Mouse (Mus musculus): ENCODE measurements around the gene Cfap74. TPM values are rescaled to one million over a fixed set of nuclear protein-coding genes. Genes with fewer than 3 reads are reported as not detected.

Gene Cfap74
- polyA plus RNA-seq, 1 experiment: 2.0 TPM

GRCm38 (mm10) chr4:155508614-155509013 lies 99.6 kb downstream of the Cfap74 start:
- TF ChIP-seq CTCF (IDR thresholded peaks at IDR 0.05; ENCODE audit: borderline replicate concordance, insufficient read depth, low read length) (no peak), POLR2A (IDR thresholded peaks at IDR 0.05; ENCODE audit: low read depth, low read length) (no peak)
- Histone ChIP-seq H3K4me3 (ENCODE audit: insufficient read depth, low read length) (no peak overlapping the region), H3K27ac (ENCODE audit: insufficient read depth, low read length) (no peak overlapping the region), H3K4me1 (ENCODE audit: control insufficient read depth, insufficient read depth, low read length) (peaks cover 6% of the 10 kb centered on the region)

DNA sequence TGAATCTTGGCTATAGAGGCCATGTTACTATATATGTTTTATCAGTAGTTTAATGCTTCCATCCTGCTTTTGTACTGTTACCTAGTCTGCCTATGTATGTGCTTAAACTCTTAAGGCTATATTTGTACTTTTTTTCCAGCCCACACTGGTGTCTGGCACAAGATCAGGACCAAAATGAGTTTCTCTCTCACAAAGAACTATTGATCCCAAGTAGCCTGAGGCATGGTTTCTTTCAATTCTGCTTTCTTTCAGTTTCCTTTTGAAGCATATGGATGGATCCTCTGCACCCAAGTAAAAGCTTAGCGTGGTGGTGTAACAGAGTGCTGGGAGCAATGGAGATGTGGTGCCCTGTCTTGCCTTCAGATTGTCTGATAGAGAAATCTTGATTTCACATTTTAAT lies 102.0 kb downstream of the Cfap74 start:
- Histone ChIP-seq H3K4me3 (ENCODE audit: insufficient read depth, low read length) (no peak overlapping the region), H3K27ac (ENCODE audit: insufficient read depth, low read length) (no peak overlapping the region), H3K4me1 (ENCODE audit: control insufficient read depth, insufficient read depth, low read length) (peaks cover 6% of the 10 kb centered on the region)
- no peak for TF ChIP-seq POLR2A (IDR thresholded peaks at IDR 0.05; ENCODE audit: low read depth, low read length)
- no peak for TF ChIP-seq CTCF (IDR thresholded peaks at IDR 0.05; ENCODE audit: borderline replicate concordance, insufficient read depth, low read length)

- TF ChIP-seq POLR2A (IDR thresholded peaks at IDR 0.05; ENCODE audit: low read depth, low read length): no peak
- no peak for TF ChIP-seq CTCF (IDR thresholded peaks at IDR 0.05; ENCODE audit: borderline replicate concordance, insufficient read depth, low read length)
- Histone ChIP-seq H3K4me1 (ENCODE audit: control insufficient read depth, insufficient read depth, low read length) (no peaks in the 10 kb centered on the region; the same call in 1 of the 2 replicates), H3K4me3 (ENCODE audit: insufficient read depth, low read length) (no peak overlapping the region), H3K27ac (ENCODE audit: insufficient read depth, low read length) (no peak overlapping the region)
These were observed 105.8 kb downstream of the Cfap74 start for GRCm38 (mm10) chr4:155514810-155515209.

Other genes with a start within 250 kb of the Cfap74 start
- gene Ski, start 186.6 kb upstream of the Cfap74 start, polyA plus RNA-seq (2011; ENCODE audit: insufficient read length, low read depth, missing spikeins): 88.4 and 106 TPM in 2 replicates
- gene Faap20, start 159.4 kb upstream of the Cfap74 start, polyA plus RNA-seq (2011; ENCODE audit: insufficient read length, low read depth, missing spikeins): 19.8 and 21.1 TPM in 2 replicates
- gene Prkcz, start 47.8 kb upstream of the Cfap74 start, polyA plus RNA-seq (2011; ENCODE audit: insufficient read length, low read depth, missing spikeins): 0.63 and 1.4 TPM in 2 replicates
- gene Gabrd, start 11.1 kb upstream of the Cfap74 start, polyA plus RNA-seq (2011; ENCODE audit: insufficient read length, low read depth, missing spikeins): not detected in 2 replicates
- not detected in 2 replicates for gene Tmem52, start 59.9 kb downstream of the Cfap74 start, polyA plus RNA-seq (2011; ENCODE audit: insufficient read length, low read depth, missing spikeins)
- 532 and 536 TPM in 2 replicates for gene Gnb1, start 82.2 kb downstream of the Cfap74 start, polyA plus RNA-seq (2011; ENCODE audit: insufficient read length, low read depth, missing spikeins)
- 116 and 130 TPM in 2 replicates for gene Nadk, start 153.2 kb downstream of the Cfap74 start, polyA plus RNA-seq (2011; ENCODE audit: insufficient read length, low read depth, missing spikeins)
- gene Slc35e2, start 192.2 kb downstream of the Cfap74 start, polyA plus RNA-seq (2011; ENCODE audit: insufficient read length, low read depth, missing spikeins): 11.7 and 13.5 TPM in 2 replicates
- 75.2 and 77.0 TPM in 2 replicates for gene Cdk11b, start 215.7 kb downstream of the Cfap74 start, polyA plus RNA-seq (2011; ENCODE audit: insufficient read length, low read depth, missing spikeins)
- not detected in 2 replicates for gene Gm10563, start 236.2 kb downstream of the Cfap74 start, polyA plus RNA-seq (2011; ENCODE audit: insufficient read length, low read depth, missing spikeins)
- gene Mmp23, start 244.2 kb downstream of the Cfap74 start, polyA plus RNA-seq (2011; ENCODE audit: insufficient read length, low read depth, missing spikeins): 80.7 and 93.1 TPM in 2 replicates